Mouse (Mus musculus) forebrain, embryonic 15.5 days (tissue): ENCODE measurements at regions not wholly inside any gene's neighbourhood (a gene's known extent, or its start where the extent isn't known, plus 50 kb on each side); places are given as distances from the start of the nearest gene placed in this dataset.

Experiments
- ATAC-seq: fragments of 200-750 bp; cut with Nextera tagmentation; replicated peaks from 2 replicates; pipeline ENCODE4 v1.8.0; 2017; ENCODE audit warnings: mild to moderate bottlenecking, moderate TSS enrichment, moderate library complexity
- H3K27ac ChIP-seq: fragments of 300-500 bp; sonication (generic); replicated peaks from 2 replicates; pipeline ENCODE4 v1.5.1; 2015; ENCODE audit warnings: mild to moderate bottlenecking, inconsistent platforms
- H3K27me3 ChIP-seq: fragments of 300-500 bp; sonication (generic); 2 replicates; pipeline ENCODE4 v1.6.1; 2015; ENCODE audit warnings: inconsistent platforms
- H3K36me3 ChIP-seq: fragments of 300-500 bp; sonication (generic); 2 replicates; pipeline ENCODE4 v1.6.1; 2015; ENCODE audit warnings: mild to moderate bottlenecking, inconsistent platforms
- H3K4me1 ChIP-seq: fragments of 300-500 bp; sonication (generic); 2 replicates; pipeline ENCODE4 v1.6.1; 2015; ENCODE audit warnings: inconsistent platforms
- H3K4me2 ChIP-seq: fragments of 300-500 bp; sonication (generic); replicated peaks from 2 replicates; pipeline ENCODE4 v1.6.1; 2015; ENCODE audit warnings: mild to moderate bottlenecking, inconsistent platforms
- H3K4me3 ChIP-seq: fragments of 300-500 bp; sonication (generic); 2 replicates; pipeline ENCODE4 v1.5.1; 2015; ENCODE audit warnings: mild to moderate bottlenecking, inconsistent platforms
- H3K9ac ChIP-seq: fragments of 300-500 bp; sonication (generic); replicated peaks from 2 replicates; pipeline ENCODE4 v1.6.1; 2015; ENCODE audit warnings: mild to moderate bottlenecking, inconsistent platforms
- H3K9me3 ChIP-seq: fragments of 300-500 bp; sonication (generic); 2 replicates; pipeline ENCODE4 v1.6.1; 2016; ENCODE audit warnings: inconsistent platforms
- WGBS: fragments of 180-500 bp; shearing (Covaris S2); methylation state at CpG from one replicate; pipeline ENCODE4 v1.1.7; 2015; ENCODE audit warnings: mixed read lengths; 5-methylcytosine and 5-hydroxymethylcytosine counted together

GRCm38 (mm10) chr3:81760383-81760782 lies 172.0 kb upstream of the Ctso start:
- WGBS: 73% methylated on average over 3 of the region's 3 CpGs
- Histone ChIP-seq H3K27ac (peak overlapping the region; percentile 50; the same call in 1 of the 2 replicates), H3K9me3 (no peaks in the 10 kb centered on the region), H3K27me3 (no peaks in the 10 kb centered on the region), H3K9ac (no peak overlapping the region), H3K4me3 (no peak overlapping the region), H3K4me1 (no peaks in the 10 kb centered on the region), H3K36me3 (no peaks in the 10 kb centered on the region), H3K4me2 (no peak overlapping the region)
- peak; percentile 55; the same call in 1 of the 2 replicates for ATAC-seq

GRCm38 (mm10) chr3:81760914-81761313 lies 171.5 kb upstream of the Ctso start:
- Histone ChIP-seq H3K9ac (no peak overlapping the region), H3K4me1 (no peaks in the 10 kb centered on the region), H3K36me3 (no peaks in the 10 kb centered on the region), H3K9me3 (no peaks in the 10 kb centered on the region), H3K4me3 (no peak overlapping the region), H3K27me3 (no peaks in the 10 kb centered on the region), H3K4me2 (no peak overlapping the region), H3K27ac (no peak overlapping the region)
- 21% methylated on average over 2 of the region's 2 CpGs for WGBS
- peak; percentile 92 for ATAC-seq

GRCm38 (mm10) chr3:81771812-81772211 lies 160.6 kb upstream of the Ctso start:
- WGBS: 85% methylated on average over 3 of the region's 3 CpGs
- Histone ChIP-seq H3K27ac (no peak overlapping the region), H3K27me3 (no peaks in the 10 kb centered on the region), H3K9ac (no peak overlapping the region), H3K4me1 (no peaks in the 10 kb centered on the region), H3K36me3 (no peaks in the 10 kb centered on the region), H3K4me3 (no peak overlapping the region), H3K4me2 (no peak overlapping the region), H3K9me3 (no peaks in the 10 kb centered on the region)
- ATAC-seq: no peak

GRCm38 (mm10) chr3:81773012-81773411 lies 159.4 kb upstream of the Ctso start:
- H3K9me3 ChIP-seq: no peaks in the 10 kb centered on the region
- H3K27me3 ChIP-seq: no peaks in the 10 kb centered on the region
- no peak overlapping the region for H3K4me3 ChIP-seq
- no peak overlapping the region for H3K9ac ChIP-seq
- no peaks in the 10 kb centered on the region for H3K36me3 ChIP-seq
- no peak overlapping the region for H3K4me2 ChIP-seq
- ATAC-seq: no peak
- no peak overlapping the region for H3K27ac ChIP-seq
- no peaks in the 10 kb centered on the region for H3K4me1 ChIP-seq

- no peak for ATAC-seq
- no peak overlapping the region for H3K27ac ChIP-seq
- no peaks in the 10 kb centered on the region for H3K9me3 ChIP-seq
- H3K36me3 ChIP-seq: no peaks in the 10 kb centered on the region
- 86% methylated on average over 9 of the region's 9 CpGs for WGBS
- no peak overlapping the region for H3K4me3 ChIP-seq
- H3K4me1 ChIP-seq: peaks cover 6% of the 10 kb centered on the region
- H3K9ac ChIP-seq: no peak overlapping the region
- no peak overlapping the region for H3K4me2 ChIP-seq
- no peaks in the 10 kb centered on the region for H3K27me3 ChIP-seq
Measured at GRCm38 (mm10) chr3:81782081-81782480, 150.3 kb upstream of the Ctso start.

- H3K4me3 ChIP-seq: peak overlapping the region; percentile 18; the same call in 1 of the 2 replicates
- 26% methylated on average over 15 of the region's 15 CpGs for WGBS
- peak; percentile 87 for ATAC-seq
- no peaks in the 10 kb centered on the region for H3K9me3 ChIP-seq
- H3K9ac ChIP-seq: 0 out of 2 replicates have a peak overlapping the region, but pooled peaks have one; percentile 23
- H3K4me2 ChIP-seq: peak overlapping the region; percentile 27
- no peaks in the 10 kb centered on the region for H3K36me3 ChIP-seq
- H3K4me1 ChIP-seq: peaks cover 6% of the 10 kb centered on the region
- peak overlapping the region; percentile 54; the same call in 1 of the 2 replicates for H3K27ac ChIP-seq
- no peaks in the 10 kb centered on the region for H3K27me3 ChIP-seq
Measured at GRCm38 (mm10) chr3:81782921-81783541, 149.4 kb upstream of the Ctso start.

GRCm38 (mm10) chr3:81788915-81789314 lies 143.5 kb upstream of the Ctso start:
- Histone ChIP-seq H3K27me3 (no peaks in the 10 kb centered on the region), H3K9ac (no peak overlapping the region), H3K4me2 (no peak overlapping the region), H3K4me1 (no peaks in the 10 kb centered on the region), H3K36me3 (no peaks in the 10 kb centered on the region), H3K27ac (no peak overlapping the region), H3K4me3 (no peak overlapping the region), H3K9me3 (no peaks in the 10 kb centered on the region)
- no peak for ATAC-seq
- WGBS: 83% methylated on average over 2 of the region's 2 CpGs

GRCm38 (mm10) chr3:81789664-81790063 lies 142.7 kb upstream of the Ctso start:
- H3K4me2 ChIP-seq: no peak overlapping the region
- no peak overlapping the region for H3K27ac ChIP-seq
- ATAC-seq: no peak
- H3K4me3 ChIP-seq: no peak overlapping the region
- no peaks in the 10 kb centered on the region for H3K27me3 ChIP-seq
- WGBS: 94% methylated on average over 6 of the region's 6 CpGs
- no peaks in the 10 kb centered on the region for H3K36me3 ChIP-seq
- H3K9me3 ChIP-seq: no peaks in the 10 kb centered on the region
- H3K4me1 ChIP-seq: no peaks in the 10 kb centered on the region
- H3K9ac ChIP-seq: no peak overlapping the region

GRCm38 (mm10) chr3:81802096-81802495 lies 130.3 kb upstream of the Ctso start:
- ATAC-seq: no peak
- Histone ChIP-seq H3K27me3 (no peaks in the 10 kb centered on the region), H3K4me1 (no peaks in the 10 kb centered on the region), H3K4me2 (no peak overlapping the region), H3K27ac (no peak overlapping the region), H3K9ac (no peak overlapping the region), H3K4me3 (no peak overlapping the region), H3K36me3 (no peaks in the 10 kb centered on the region), H3K9me3 (no peaks in the 10 kb centered on the region)
- 73% methylated on average over 2 of the region's 2 CpGs for WGBS

- Histone ChIP-seq H3K9ac (no peak overlapping the region), H3K36me3 (no peaks in the 10 kb centered on the region), H3K4me1 (no peaks in the 10 kb centered on the region), H3K4me2 (no peak overlapping the region), H3K27me3 (no peaks in the 10 kb centered on the region), H3K4me3 (no peak overlapping the region), H3K27ac (no peak overlapping the region), H3K9me3 (no peaks in the 10 kb centered on the region)
- no peak for ATAC-seq
- WGBS: 81% methylated on average over 4 of the region's 4 CpGs
Measured at GRCm38 (mm10) chr3:81805745-81806144, 126.7 kb upstream of the Ctso start.

GRCm38 (mm10) chr3:81809604-81810003 lies 122.8 kb upstream of the Ctso start:
- no peak overlapping the region for H3K4me2 ChIP-seq

GRCm38 (mm10) chr3:81820304-81820703 lies 112.1 kb upstream of the Ctso start:
- Histone ChIP-seq H3K27me3 (no peaks in the 10 kb centered on the region), H3K4me2 (no peak overlapping the region), H3K36me3 (no peaks in the 10 kb centered on the region), H3K9me3 (no peaks in the 10 kb centered on the region), H3K4me3 (no peak overlapping the region), H3K9ac (no peak overlapping the region), H3K27ac (no peak overlapping the region), H3K4me1 (no peaks in the 10 kb centered on the region)
- no peak for ATAC-seq
- WGBS: 87% methylated on average over 2 of the region's 2 CpGs

More at GRCm38 (mm10) chr3:81809604-81810003, 122.8 kb upstream of the Ctso start:
- no peak overlapping the region for H3K9ac ChIP-seq
- no peaks in the 10 kb centered on the region for H3K36me3 ChIP-seq
- no peak overlapping the region for H3K4me3 ChIP-seq
- no peak for ATAC-seq
- 90% methylated on average over 2 of the region's 2 CpGs for WGBS
- H3K27me3 ChIP-seq: no peaks in the 10 kb centered on the region
- H3K27ac ChIP-seq: no peak overlapping the region
- no peaks in the 10 kb centered on the region for H3K4me1 ChIP-seq
- no peaks in the 10 kb centered on the region for H3K9me3 ChIP-seq

- Histone ChIP-seq H3K4me3 (no peak overlapping the region), H3K4me2 (no peak overlapping the region), H3K4me1 (peaks cover 8% of the 10 kb centered on the region), H3K9ac (no peak overlapping the region), H3K27me3 (no peaks in the 10 kb centered on the region), H3K36me3 (no peaks in the 10 kb centered on the region), H3K9me3 (no peaks in the 10 kb centered on the region), H3K27ac (peak overlapping the region; percentile 50; the same call in 1 of the 2 replicates)
- peak; percentile 57; the same call in 1 of the 2 replicates for ATAC-seq
- WGBS: 73% methylated on average over 2 of the region's 2 CpGs
Measured at GRCm38 (mm10) chr3:81829525-81829924, 102.9 kb upstream of the Ctso start.
